Mouse (Mus musculus): ENCODE measurements around the gene Zbtb38.

GRCm38 (mm10) chr9:96676671-96677070 is 76.0 kb downstream of the Zbtb38 start:
- TF ChIP-seq POLR2A (IDR thresholded peaks at IDR 0.05; ENCODE audit: borderline replicate concordance, extremely low read depth, low read depth, low read length) (no peak), CTCF (IDR thresholded peaks at IDR 0.05; ENCODE audit: insufficient read depth, low read length) (no peak)

Measured in lung, adult 2 months (tissue).